Mouse (Mus musculus) neural tube, embryonic 11.5 days (tissue): ENCODE results near the gene Pcdh9. TPM values are rescaled to one million over a fixed set of nuclear protein-coding genes. Genes with fewer than 3 reads are reported as not detected.

Experiments used
- ATAC-seq: fragments of 200-750 bp; cut with Nextera tagmentation; 2 replicates; pipeline ENCODE4 v1.8.0; 2017; ENCODE audit warnings: moderate number of reproducible peaks, mild to moderate bottlenecking, moderate TSS enrichment, moderate library complexity; ENCODE audit not compliant: insufficient read depth, low FRiP score, low TSS enrichment
- DNase-seq: peaks from one replicate; pipeline ENCODE4 v3.0.0-alpha.2; 2015; ENCODE audit warnings: low spot score
- H3K27ac ChIP-seq: fragments of 300-500 bp; sonication (generic); 2 replicates; pipeline ENCODE4 v1.5.1; 2014; ENCODE audit warnings: low read depth, mild to moderate bottlenecking, low read length
- H3K27me3 ChIP-seq: fragments of 300-500 bp; sonication (generic); 2 replicates; pipeline ENCODE4 v1.6.1; 2014; ENCODE audit warnings: mild to moderate bottlenecking, low read length, mixed read lengths; ENCODE audit not compliant: control insufficient read depth, insufficient read depth
- H3K36me3 ChIP-seq: fragments of 300-500 bp; sonication (generic); 2 replicates; pipeline ENCODE4 v1.6.1; 2014; ENCODE audit warnings: mild to moderate bottlenecking, low read length, moderate library complexity, mixed read lengths; ENCODE audit not compliant: control insufficient read depth, insufficient read depth
- H3K4me1 ChIP-seq: fragments of 300-500 bp; sonication (generic); 2 replicates; pipeline ENCODE4 v1.6.1; 2014; ENCODE audit warnings: low read length, mixed read lengths; ENCODE audit not compliant: control insufficient read depth, insufficient read depth
- H3K4me2 ChIP-seq: fragments of 300-500 bp; sonication (generic); 2 replicates; pipeline ENCODE4 v1.6.1; 2014; ENCODE audit warnings: low read depth, mild to moderate bottlenecking, moderate library complexity
- H3K4me3 ChIP-seq: fragments of 300-500 bp; sonication (generic); 2 replicates; pipeline ENCODE4 v1.5.1; 2014; ENCODE audit warnings: low read depth, low read length
- H3K9ac ChIP-seq: fragments of 300-500 bp; sonication (generic); 2 replicates; pipeline ENCODE4 v1.6.1; 2014; ENCODE audit warnings: mild to moderate bottlenecking, low read length
- H3K9me3 ChIP-seq: fragments of 300-500 bp; sonication (generic); 2 replicates; pipeline ENCODE4 v1.6.1; 2016; ENCODE audit warnings: low read length; ENCODE audit not compliant: control insufficient read depth
- WGBS: fragments of 180-500 bp; shearing (Covaris S2); extraction: QIAGEN DNeasy Blood & Tissue Kit; methylation state at CpG from one replicate; pipeline ENCODE4 v1.1.7; 2014; 5-methylcytosine and 5-hydroxymethylcytosine counted together
- polyA plus RNA-seq: library from polyadenylated mRNA; unstranded; fragments of >200 nt; fragmentation: Nextera tagmentation; extraction: Ambion mirVana; gene quantifications from 2 replicates; pipeline ENCODE4 v1.2.1, GENCODE M21; 2014

Gene Pcdh9
- polyA plus RNA-seq = 39.8 and 48.6 TPM in 2 replicates

- H3K27me3 ChIP-seq = no peaks in the 10 kb centered on the region
- no peaks in the 10 kb centered on the region for H3K36me3 ChIP-seq
- peak within 1 kb of the TSS; percentile 76 for H3K4me2 ChIP-seq
- DNase-seq (peak; percentile 94), ATAC-seq (peak; percentile 99)
- WGBS = under 1% methylated on average over 50 of the region's 50 CpGs
- no peaks in the 10 kb centered on the region for H3K9me3 ChIP-seq
- H3K4me3 ChIP-seq = peak within 1 kb of the TSS; percentile 45
- H3K9ac ChIP-seq = peak within 1 kb of the TSS; percentile 58
- H3K27ac ChIP-seq = peak within 1 kb of the TSS; percentile 42; the same call in 1 of the 2 replicates
- H3K4me1 ChIP-seq = 0 out of 2 replicates have a peak, but pooled peaks cover 2% of the 10 kb centered on the region
Observed at GRCm38 (mm10) chr14:93890519-93891370, at the start of gene Pcdh9. TSS of gene Pcdh9 (minus strand) at chr14:93890679.

DNA sequence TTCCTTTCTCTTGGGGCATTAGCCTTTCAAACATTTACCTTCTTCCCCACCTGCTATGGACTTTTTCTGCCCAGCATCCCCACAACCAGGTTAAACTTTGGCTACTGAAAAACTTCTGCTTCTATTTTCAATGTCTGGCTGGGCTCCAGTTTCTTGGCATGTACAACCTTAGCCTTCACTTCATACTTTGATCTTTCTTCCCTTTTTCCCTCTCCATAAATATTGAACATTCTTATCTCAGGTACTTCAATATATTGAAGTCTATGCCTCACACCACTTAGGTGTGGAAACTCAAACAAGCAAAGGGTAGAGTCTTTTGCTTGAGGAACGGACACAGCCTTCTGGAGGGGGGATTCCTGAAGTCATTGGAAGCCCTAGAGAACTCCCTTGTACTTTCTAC lies 16.4 kb upstream of the Pcdh9 start:
- H3K4me1 ChIP-seq = no peaks in the 10 kb centered on the region
- H3K27me3 ChIP-seq = no peaks in the 10 kb centered on the region
- H3K9ac ChIP-seq = no peak overlapping the region
- H3K4me2 ChIP-seq = no peak overlapping the region
- no peak overlapping the region for H3K27ac ChIP-seq
- ATAC-seq = no peak
- DNase-seq = no peak
- 88% methylated on average over 1 of the region's 1 CpGs for WGBS
- H3K36me3 ChIP-seq = no peaks in the 10 kb centered on the region
- no peaks in the 10 kb centered on the region for H3K9me3 ChIP-seq
- no peak overlapping the region for H3K4me3 ChIP-seq

- no peaks in the 10 kb centered on the region for H3K4me1 ChIP-seq
- H3K4me2 ChIP-seq = no peak overlapping the region
- H3K9me3 ChIP-seq = no peaks in the 10 kb centered on the region
- DNase-seq (no peak), ATAC-seq (no peak)
- H3K27me3 ChIP-seq = no peaks in the 10 kb centered on the region
- no peak overlapping the region for H3K4me3 ChIP-seq
- H3K9ac ChIP-seq = no peak overlapping the region
- H3K36me3 ChIP-seq = no peaks in the 10 kb centered on the region
- H3K27ac ChIP-seq = no peak overlapping the region
Observed at GRCm38 (mm10) chr14:93898533-93898932, 8.1 kb upstream of the Pcdh9 start.

DNA sequence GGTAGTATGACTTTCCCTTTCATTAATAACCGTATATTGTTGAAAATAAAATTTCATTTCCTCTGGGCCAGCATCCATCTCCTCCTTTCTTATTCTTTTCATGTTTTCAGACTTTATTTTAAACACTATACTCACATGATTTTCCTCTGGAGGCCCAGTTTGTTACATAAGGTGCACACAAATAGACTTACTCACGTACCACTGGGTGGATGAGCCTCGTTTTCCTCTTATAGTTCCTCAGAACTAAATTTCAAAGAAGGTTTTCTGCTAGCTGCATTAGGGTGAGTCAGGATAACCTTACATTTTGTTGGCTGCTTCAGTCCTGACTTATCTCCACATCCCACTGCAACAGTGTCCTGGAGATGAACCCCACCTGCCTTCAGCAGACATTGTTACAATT lies 4.7 kb upstream of the Pcdh9 start:
- no peaks in the 10 kb centered on the region for H3K36me3 ChIP-seq
- no peak overlapping the region for H3K27ac ChIP-seq
- no peak overlapping the region for H3K4me3 ChIP-seq
- no peaks in the 10 kb centered on the region for H3K27me3 ChIP-seq
- no peaks in the 10 kb centered on the region for H3K9me3 ChIP-seq
- H3K9ac ChIP-seq = no peak overlapping the region
- ATAC-seq (no peak), DNase-seq (no peak)
- WGBS = 90% methylated on average over 3 of the region's 3 CpGs
- H3K4me2 ChIP-seq = no peak overlapping the region
- H3K4me1 ChIP-seq = no peaks in the 10 kb centered on the region

GRCm38 (mm10) chr14:93891371-93891746 lies 880 bp upstream of the Pcdh9 start:
- Histone ChIP-seq H3K4me3 (peak overlapping the region; percentile 45), H3K4me2 (peak overlapping the region; percentile 76), H3K36me3 (no peaks in the 10 kb centered on the region), H3K27ac (peak overlapping the region; percentile 42; the same call in 1 of the 2 replicates), H3K4me1 (0 out of 2 replicates have a peak, but pooled peaks cover 2% of the 10 kb centered on the region), H3K9ac (peak overlapping the region; percentile 58), H3K27me3 (no peaks in the 10 kb centered on the region), H3K9me3 (no peaks in the 10 kb centered on the region)
- WGBS = 2% methylated on average over 13 of the region's 13 CpGs
- peak; percentile 56 for DNase-seq
- no peak for ATAC-seq

- Histone ChIP-seq H3K27ac (no peak overlapping the region), H3K36me3 (no peaks in the 10 kb centered on the region), H3K4me1 (0 out of 2 replicates have a peak, but pooled peaks cover 2% of the 10 kb centered on the region), H3K4me3 (peak overlapping the region; percentile 45), H3K9me3 (no peaks in the 10 kb centered on the region), H3K27me3 (no peaks in the 10 kb centered on the region), H3K4me2 (peak overlapping the region; percentile 76), H3K9ac (peak overlapping the region; percentile 41)
- WGBS = under 1% methylated on average over 20 of the region's 20 CpGs
- peak; percentile 18 for ATAC-seq
- DNase-seq = peak; percentile 27
Observed at GRCm38 (mm10) chr14:93889839-93890518, 500 bp downstream of the Pcdh9 start.

GRCm38 (mm10) chr14:93889231-93889630 lies 1.2 kb downstream of the Pcdh9 start:
- H3K4me2 ChIP-seq = peak overlapping the region; percentile 76
- H3K36me3 ChIP-seq = no peaks in the 10 kb centered on the region
- peak overlapping the region; percentile 45 for H3K4me3 ChIP-seq
- no peak overlapping the region for H3K9ac ChIP-seq
- no peaks in the 10 kb centered on the region for H3K27me3 ChIP-seq
- H3K27ac ChIP-seq = no peak overlapping the region
- H3K9me3 ChIP-seq = no peaks in the 10 kb centered on the region
- WGBS = 42% methylated on average over 6 of the region's 6 CpGs
- 0 out of 2 replicates have a peak, but pooled peaks cover 2% of the 10 kb centered on the region for H3K4me1 ChIP-seq
- ATAC-seq (no peak), DNase-seq (no peak)

- no peak for DNase-seq
- Histone ChIP-seq H3K4me1 (0 out of 2 replicates have a peak, but pooled peaks cover 2% of the 10 kb centered on the region), H3K9me3 (no peaks in the 10 kb centered on the region), H3K27me3 (no peaks in the 10 kb centered on the region), H3K9ac (no peak overlapping the region), H3K27ac (no peak overlapping the region), H3K36me3 (no peaks in the 10 kb centered on the region), H3K4me2 (peak overlapping the region; percentile 76), H3K4me3 (peak overlapping the region; percentile 45)
- ATAC-seq = no peak
- 85% methylated on average over 5 of the region's 5 CpGs for WGBS
Observed at GRCm38 (mm10) chr14:93888346-93888745, 2.1 kb downstream of the Pcdh9 start.
